Mouse (Mus musculus): ENCODE data around the gene Olfr354. TPM values are rescaled to one million over a fixed set of nuclear protein-coding genes. Genes with fewer than 3 reads are reported as not detected.

Gene Olfr354
- polyA plus RNA-seq (2012; rRNA removed): not detected in 2 replicates

- no peak for DNase-seq (ENCODE audit: low read depth)
- no peak for TF ChIP-seq POLR2A (IDR thresholded peaks at IDR 0.05; ENCODE audit: borderline replicate concordance, extremely low read depth, insufficient read depth, insufficient read length, poor library complexity, severe bottlenecking)
- no peak for TF ChIP-seq CTCF (IDR thresholded peaks at IDR 0.05; ENCODE audit: borderline replicate concordance, extremely low read depth, insufficient read depth, insufficient read length)
These were observed at the start of gene Olfr354 for GRCm38 (mm10) chr2:36905380-36905779. TSS of gene Olfr354 (plus strand) at chr2:36905680.

GRCm38 (mm10) chr2:36862560-36862959 is 42.9 kb upstream of the Olfr354 start, which contains the start of gene Olfr351:
TSS of gene Olfr351 (minus strand) at chr2:36862660.
- TF ChIP-seq POLR2A (IDR thresholded peaks at IDR 0.05; ENCODE audit: borderline replicate concordance, extremely low read depth, insufficient read depth, insufficient read length, poor library complexity, severe bottlenecking) (no peak), CTCF (IDR thresholded peaks at IDR 0.05; ENCODE audit: borderline replicate concordance, extremely low read depth, insufficient read depth, insufficient read length) (no peak)
- DNase-seq (ENCODE audit: low read depth): no peak

GRCm38 (mm10) chr2:36868160-36868559 is 37.3 kb upstream of the Olfr354 start, which contains the start of gene Olfr352:
TSS of gene Olfr352 (plus strand) at chr2:36868460.
- DNase-seq (ENCODE audit: low read depth): no peak
- no peak for TF ChIP-seq CTCF (IDR thresholded peaks at IDR 0.05; ENCODE audit: borderline replicate concordance, extremely low read depth, insufficient read depth, insufficient read length)
- no peak for TF ChIP-seq POLR2A (IDR thresholded peaks at IDR 0.05; ENCODE audit: borderline replicate concordance, extremely low read depth, insufficient read depth, insufficient read length, poor library complexity, severe bottlenecking)

- no peak for DNase-seq (ENCODE audit: low read depth)
- TF ChIP-seq POLR2A (IDR thresholded peaks at IDR 0.05; ENCODE audit: borderline replicate concordance, extremely low read depth, insufficient read depth, insufficient read length, poor library complexity, severe bottlenecking): no peak
- no peak for TF ChIP-seq CTCF (IDR thresholded peaks at IDR 0.05; ENCODE audit: borderline replicate concordance, extremely low read depth, insufficient read depth, insufficient read length)
These were observed 12.6 kb upstream of the Olfr354 start, which contains the start of gene Olfr353 for GRCm38 (mm10) chr2:36892836-36893235. TSS of gene Olfr353 (minus strand) at chr2:36892936.

- DNase-seq (ENCODE audit: low read depth): no peak
- TF ChIP-seq POLR2A (IDR thresholded peaks at IDR 0.05; ENCODE audit: borderline replicate concordance, extremely low read depth, insufficient read depth, insufficient read length, poor library complexity, severe bottlenecking): no peak
- no peak for TF ChIP-seq CTCF (IDR thresholded peaks at IDR 0.05; ENCODE audit: borderline replicate concordance, extremely low read depth, insufficient read depth, insufficient read length)
These were observed 8.4 kb upstream of the Olfr354 start for GRCm38 (mm10) chr2:36897114-36897513.

- DNase-seq (ENCODE audit: low read depth): no peak
- TF ChIP-seq POLR2A (IDR thresholded peaks at IDR 0.05; ENCODE audit: borderline replicate concordance, extremely low read depth, insufficient read depth, insufficient read length, poor library complexity, severe bottlenecking) (no peak), CTCF (IDR thresholded peaks at IDR 0.05; ENCODE audit: borderline replicate concordance, extremely low read depth, insufficient read depth, insufficient read length) (no peak)
These were observed 23.3 kb downstream of the Olfr354 start, which contains the start of gene Olfr355 for GRCm38 (mm10) chr2:36928797-36929196. TSS of gene Olfr355 (minus strand) at chr2:36928897.

- no peak for DNase-seq (ENCODE audit: low read depth)
- TF ChIP-seq CTCF (IDR thresholded peaks at IDR 0.05; ENCODE audit: borderline replicate concordance, extremely low read depth, insufficient read depth, insufficient read length) (no peak), POLR2A (IDR thresholded peaks at IDR 0.05; ENCODE audit: borderline replicate concordance, extremely low read depth, insufficient read depth, insufficient read length, poor library complexity, severe bottlenecking) (no peak)
These were observed 31.3 kb downstream of the Olfr354 start, which contains the start of gene Olfr356 for GRCm38 (mm10) chr2:36936821-36937220. TSS of gene Olfr356 (plus strand) at chr2:36937121.

Other genes with a start within 250 kb of the Olfr354 start
- not detected in 2 replicates for gene Olfr346, start 219.9 kb upstream of the Olfr354 start, polyA plus RNA-seq (2012; rRNA removed)
- not detected in 2 replicates for gene Olfr347, start 173.8 kb upstream of the Olfr354 start, polyA plus RNA-seq (2012; rRNA removed)
- gene Olfr348, start 121.4 kb upstream of the Olfr354 start, polyA plus RNA-seq (2012; rRNA removed): not detected in 2 replicates
- gene Olfr50, start 115.1 kb upstream of the Olfr354 start, polyA plus RNA-seq (2012; rRNA removed): not detected in 2 replicates
- gene Olfr3, start 88.6 kb upstream of the Olfr354 start, polyA plus RNA-seq (2012; rRNA removed): not detected in 2 replicates
- not detected in 2 replicates for gene Olfr350, start 59.4 kb upstream of the Olfr354 start, polyA plus RNA-seq (2012; rRNA removed)
- gene Olfr351, start 43.0 kb upstream of the Olfr354 start, polyA plus RNA-seq (2012; rRNA removed): not detected in 2 replicates
- gene Olfr352, start 37.2 kb upstream of the Olfr354 start, polyA plus RNA-seq (2012; rRNA removed): not detected in 2 replicates
- gene Olfr353, start 12.7 kb upstream of the Olfr354 start, polyA plus RNA-seq (2012; rRNA removed): not detected in 2 replicates
- not detected in 2 replicates for gene Olfr355, start 23.2 kb downstream of the Olfr354 start, polyA plus RNA-seq (2012; rRNA removed)
- not detected in 2 replicates for gene Olfr356, start 31.4 kb downstream of the Olfr354 start, polyA plus RNA-seq (2012; rRNA removed)
- not detected in 2 replicates for gene Olfr357, start 88.1 kb downstream of the Olfr354 start, polyA plus RNA-seq (2012; rRNA removed)
- not detected in 2 replicates for gene Olfr358, start 103.7 kb downstream of the Olfr354 start, polyA plus RNA-seq (2012; rRNA removed)
- gene Olfr360, start 160.1 kb downstream of the Olfr354 start, polyA plus RNA-seq (2012; rRNA removed): not detected in 2 replicates
- gene Olfr361, start 183.6 kb downstream of the Olfr354 start, polyA plus RNA-seq (2012; rRNA removed): not detected in 2 replicates
- not detected in 2 replicates for gene Olfr362, start 212.2 kb downstream of the Olfr354 start, polyA plus RNA-seq (2012; rRNA removed)
- not detected in 2 replicates for gene Olfr364-ps1, start 233.6 kb downstream of the Olfr354 start, polyA plus RNA-seq (2012; rRNA removed)